Mouse (Mus musculus) megakaryocyte, embryonic 14.5 days (primary cell): Measurements from ENCODE around the gene Hk3.

Source experiments
- FLI1 ChIP-seq: IDR thresholded peaks from 2 replicates; pipeline ENCODE4 v1.6.1; 2012; ENCODE audit warnings: low read length, inconsistent platforms, mixed read lengths
- GATA1 ChIP-seq: IDR thresholded peaks from 3 replicates; pipeline ENCODE4 v1.6.1; 2012; ENCODE audit warnings: mixed read lengths, low read length, inconsistent platforms, borderline replicate concordance

- TF ChIP-seq GATA1 (no peak), FLI1 (no peak)
Measured at GRCm38 (mm10) chr13:55006415-55006742, 14.8 kb downstream of the Hk3 start.
